Mouse (Mus musculus) thymus, postnatal 4 days (tissue): ENCODE data around the gene Ccdc175.

Experiments used
- DNase-seq: peaks from one replicate; pipeline ENCODE4 v3.0.0; 2021

Gene Ccdc175

DNA sequence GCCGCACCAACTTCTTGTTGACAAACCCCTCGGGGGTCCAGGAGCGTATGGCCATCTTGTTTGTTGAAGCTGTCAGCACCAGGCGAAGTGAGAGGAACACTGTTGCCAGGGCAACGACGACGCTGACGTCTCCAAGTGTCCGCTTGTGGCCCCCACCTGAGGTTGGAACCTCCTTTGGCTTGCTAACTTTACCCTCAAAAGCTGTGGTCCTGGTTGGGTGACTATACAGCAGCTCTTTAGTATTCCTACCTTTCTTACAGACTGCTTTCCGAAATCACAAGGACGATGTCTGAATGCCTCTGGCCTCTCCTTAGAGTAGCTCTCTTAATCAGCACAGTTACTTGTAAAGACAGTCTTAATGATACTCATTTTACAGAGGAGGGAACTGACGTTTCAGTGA lies at the start of gene Ccdc175:
TSS of gene Ccdc175 (minus strand) at position 101 of the 400 bp plus-strand sequence.
- DNase-seq, result no peak

GRCm38 (mm10) chr12:72234151-72234550 lies 49.3 kb upstream of the Ccdc175 start:
- no peak for DNase-seq

GRCm38 (mm10) chr12:72232826-72233790 lies 48.3 kb upstream of the Ccdc175 start:
- no peak for DNase-seq

DNA sequence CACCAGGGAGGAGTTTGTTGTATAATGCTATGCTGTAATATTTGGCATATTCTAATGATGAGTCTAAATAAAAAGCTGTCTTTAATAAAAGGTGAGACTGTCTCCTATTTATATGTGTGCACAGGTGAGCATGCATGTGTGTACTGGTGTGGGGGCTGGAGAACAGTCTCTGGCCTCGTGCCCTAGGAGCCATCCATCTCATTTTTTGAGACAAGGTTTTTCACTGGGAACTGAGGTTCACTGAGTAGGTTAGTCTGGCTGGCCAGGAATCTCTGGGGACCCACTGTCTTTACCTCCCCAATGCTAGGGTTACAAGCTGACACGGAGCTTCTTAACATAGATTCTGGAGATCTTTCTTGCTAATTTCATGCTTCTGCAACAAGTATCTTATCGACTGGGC lies 47.3 kb upstream of the Ccdc175 start:
- no peak for DNase-seq

GRCm38 (mm10) chr12:72229451-72230196 lies 44.8 kb upstream of the Ccdc175 start:
- DNase-seq, result no peak

- DNase-seq, result no peak
Observed at GRCm38 (mm10) chr12:72227731-72228130, 42.9 kb upstream of the Ccdc175 start.

DNA sequence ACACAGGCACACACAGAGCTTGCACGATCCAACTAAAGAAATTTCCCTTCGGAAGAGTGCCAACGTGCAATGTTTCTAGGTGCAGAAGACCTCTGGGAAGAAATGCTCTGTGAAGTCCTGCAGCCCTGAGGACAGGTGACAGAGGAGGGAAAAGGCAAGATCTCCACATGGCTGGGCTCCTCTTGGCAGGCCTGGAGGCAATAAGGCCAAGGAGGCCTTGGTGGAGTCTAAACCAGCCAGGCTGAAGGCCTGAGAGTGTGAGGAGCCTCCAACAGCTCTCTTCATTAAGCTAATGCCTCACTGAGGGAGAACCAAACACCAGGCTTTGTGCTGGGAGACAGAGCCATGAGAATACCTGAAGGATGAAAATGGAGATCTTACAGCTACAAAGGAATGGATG lies 40.5 kb upstream of the Ccdc175 start:
- no peak for DNase-seq

DNA sequence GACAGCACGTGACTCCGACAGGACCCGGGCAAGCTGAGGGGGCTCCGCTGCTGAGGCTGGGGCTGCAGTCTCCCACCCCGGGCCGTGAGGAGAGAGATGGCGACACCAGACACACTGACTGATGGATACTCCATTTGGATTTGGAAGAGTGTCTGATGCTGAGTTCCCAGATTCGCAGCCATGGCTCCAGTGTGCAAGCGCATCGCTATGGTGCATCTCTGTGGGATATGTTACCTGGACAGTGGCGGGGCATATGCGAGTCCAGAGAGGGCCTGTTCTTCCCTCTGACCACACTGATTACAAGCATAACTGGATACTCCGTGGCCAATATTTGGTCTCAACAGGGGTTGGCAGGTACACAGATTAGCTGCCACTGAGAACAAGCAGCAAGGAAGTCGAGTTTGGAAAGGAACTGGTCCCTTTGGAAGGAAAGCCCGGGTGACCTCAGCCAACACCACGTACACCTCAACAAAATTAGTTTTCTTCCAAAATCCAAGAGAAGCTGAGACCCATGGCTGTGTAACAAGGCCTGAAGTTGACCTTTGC lies 38.8 kb upstream of the Ccdc175 start:
- DNase-seq, result no peak

GRCm38 (mm10) chr12:72213554-72213953 lies 28.7 kb upstream of the Ccdc175 start:
- DNase-seq, result no peak

DNA sequence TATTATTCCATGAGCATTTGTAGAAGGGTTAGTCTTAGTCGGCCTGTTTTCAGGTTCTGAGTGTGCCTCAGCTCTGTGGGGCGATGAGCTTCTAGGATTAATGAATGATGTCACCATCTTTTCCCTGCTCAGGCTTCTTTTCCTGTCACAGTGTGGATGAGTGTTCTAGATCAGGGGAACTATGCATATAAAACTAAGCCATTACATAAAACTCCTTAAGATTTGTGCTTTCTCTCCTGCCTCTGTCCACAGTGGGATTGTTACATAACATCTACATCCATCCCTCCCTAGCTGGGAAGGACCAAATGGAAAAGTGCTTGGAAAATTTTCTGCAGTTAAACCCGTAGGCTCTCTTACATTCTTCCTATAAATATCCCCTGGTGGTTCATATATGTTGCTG lies 16.0 kb upstream of the Ccdc175 start:
- no peak for DNase-seq

- DNase-seq, result no peak
Observed at GRCm38 (mm10) chr12:72197925-72198486, 13.2 kb upstream of the Ccdc175 start.

DNA sequence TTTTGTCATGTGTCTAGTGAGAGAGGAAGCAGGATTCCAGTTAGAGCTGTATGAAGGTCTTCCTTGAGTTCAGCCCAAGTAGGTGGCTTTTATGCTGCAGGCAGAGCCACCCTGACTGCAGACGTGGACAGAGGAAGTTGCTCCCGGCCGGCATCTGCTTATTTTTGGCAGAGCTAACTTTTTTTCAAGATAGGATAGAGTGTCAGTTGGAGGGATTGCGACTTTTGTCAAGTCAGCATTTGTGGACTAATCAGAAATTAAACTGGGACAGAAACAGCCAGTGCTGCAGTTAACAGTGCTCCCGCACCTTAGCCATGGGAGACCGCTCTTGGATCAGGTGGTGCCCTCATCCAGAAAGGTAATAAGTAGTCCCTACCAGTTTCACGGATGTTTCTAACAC lies 12.6 kb upstream of the Ccdc175 start:
- no peak for DNase-seq

DNA sequence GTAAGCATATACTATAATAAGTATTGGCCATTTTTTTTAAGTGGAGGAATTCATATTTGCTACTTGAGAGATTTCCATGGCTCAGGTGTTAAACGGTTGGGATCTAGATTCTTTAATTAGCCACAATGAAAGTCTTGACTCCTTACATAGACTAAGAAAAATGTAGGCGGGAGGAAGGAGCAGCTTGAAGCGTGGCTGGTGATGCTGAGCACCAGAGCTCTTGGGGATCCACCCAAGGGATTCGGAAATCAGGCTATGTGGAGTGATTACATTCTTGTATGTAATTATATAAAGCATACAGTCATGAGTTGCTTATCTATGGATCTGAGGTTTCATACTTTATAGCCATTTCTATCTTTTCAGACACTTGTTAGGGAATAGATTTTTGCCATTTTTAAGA lies 5.3 kb downstream of the Ccdc175 start:
- DNase-seq, result no peak

- no peak for DNase-seq
Observed at GRCm38 (mm10) chr12:72178322-72178721, 6.5 kb downstream of the Ccdc175 start.

- DNase-seq, result no peak
Observed at GRCm38 (mm10) chr12:72158421-72158820, 26.4 kb downstream of the Ccdc175 start.

DNA sequence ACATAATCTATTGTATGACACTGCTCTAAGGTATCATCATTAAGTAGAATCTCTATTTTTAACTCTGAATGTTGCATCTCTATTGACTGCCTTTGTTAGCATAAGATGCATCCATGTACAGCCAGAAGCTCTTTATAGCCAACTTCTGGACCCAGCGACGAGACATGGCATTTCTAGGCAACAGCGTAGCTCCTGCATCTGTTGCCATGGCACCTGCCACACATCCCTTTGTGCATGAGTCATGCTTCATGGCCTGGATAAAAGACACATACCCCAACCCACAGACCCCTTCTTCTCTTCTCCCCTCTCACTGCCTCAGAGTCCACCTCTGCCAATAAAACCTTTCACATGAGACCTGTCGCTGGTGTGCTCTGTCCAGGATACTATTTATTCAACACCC lies 34.0 kb downstream of the Ccdc175 start:
- DNase-seq, result no peak

- DNase-seq, result no peak
Observed at GRCm38 (mm10) chr12:72129203-72129602, 55.6 kb downstream of the Ccdc175 start.

GRCm38 (mm10) chr12:72115686-72116345 lies 69.0 kb downstream of the Ccdc175 start:
- no peak for DNase-seq

DNA sequence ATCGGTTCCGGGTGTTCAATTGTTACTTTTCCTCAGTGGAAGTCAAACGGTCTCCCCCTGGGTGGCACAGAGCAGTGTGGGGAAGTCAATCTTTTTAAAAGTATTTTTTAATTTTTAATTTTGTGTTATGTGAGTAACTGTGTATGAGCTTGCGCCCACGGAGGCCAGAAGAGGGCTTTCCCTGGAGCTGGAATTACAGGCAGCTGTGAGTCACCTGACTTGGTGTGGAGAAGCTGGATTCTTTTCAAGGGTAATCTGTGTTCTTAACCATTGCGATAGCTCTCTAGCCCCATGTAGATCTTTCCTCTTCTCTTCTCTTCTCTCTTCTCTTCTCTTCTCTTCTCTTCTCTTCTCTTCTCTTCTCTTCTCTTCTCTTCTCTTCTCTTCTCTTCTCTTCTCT lies 69.7 kb downstream of the Ccdc175 start:
- no peak for DNase-seq

- DNase-seq, result peak; percentile 43
Observed at GRCm38 (mm10) chr12:72104525-72105281, 80.1 kb downstream of the Ccdc175 start.

DNA sequence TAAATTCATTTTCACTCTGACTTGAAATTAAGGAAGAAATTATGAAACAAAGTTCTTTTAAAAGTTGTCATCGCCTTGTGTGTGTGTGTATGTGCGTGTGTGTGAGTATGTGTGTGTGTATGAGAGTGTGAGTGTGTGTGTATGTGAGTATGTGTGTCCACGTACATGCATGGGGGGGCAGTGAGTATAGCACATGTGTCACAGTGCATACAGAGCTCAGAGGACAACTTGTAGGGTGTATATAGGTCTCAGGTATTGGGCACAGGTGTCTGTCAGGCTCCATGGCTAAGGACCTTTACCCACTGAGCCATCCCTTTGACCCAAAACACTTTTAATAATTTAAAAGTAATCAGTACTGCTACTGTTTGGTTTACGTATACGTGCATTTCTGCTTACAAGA lies 80.8 kb downstream of the Ccdc175 start:
- DNase-seq, result no peak

GRCm38 (mm10) chr12:72102776-72103175 lies 82.1 kb downstream of the Ccdc175 start:
- no peak for DNase-seq
